Mouse (Mus musculus) intestine, embryonic 15.5 days (tissue): ENCODE results near the gene Cxcr6. TPM values are rescaled to one million over a fixed set of nuclear protein-coding genes. Genes with fewer than 3 reads are reported as not detected.

Source experiments
- ATAC-seq: fragments of 200-750 bp; cut with Nextera tagmentation; 2 replicates; pipeline ENCODE4 v1.8.0; 2017; ENCODE audit warnings: moderate TSS enrichment, moderate library complexity
- H3K27ac ChIP-seq: fragments of 300-500 bp; sonication (generic); 2 replicates; pipeline ENCODE4 v1.5.1; 2015; ENCODE audit warnings: mild to moderate bottlenecking, inconsistent platforms
- H3K27me3 ChIP-seq: fragments of 300-500 bp; sonication (generic); replicated peaks from 2 replicates; pipeline ENCODE4 v1.6.1; 2015; ENCODE audit warnings: inconsistent platforms
- H3K36me3 ChIP-seq: fragments of 300-500 bp; sonication (generic); 2 replicates; pipeline ENCODE4 v1.6.1; 2015; ENCODE audit warnings: inconsistent platforms
- H3K4me1 ChIP-seq: fragments of 300-500 bp; sonication (generic); replicated peaks from 2 replicates; pipeline ENCODE4 v1.6.1; 2015; ENCODE audit warnings: inconsistent platforms
- H3K4me2 ChIP-seq: fragments of 300-500 bp; sonication (generic); replicated peaks from 2 replicates; pipeline ENCODE4 v1.6.1; 2015; ENCODE audit warnings: mild to moderate bottlenecking, inconsistent platforms
- H3K4me3 ChIP-seq: fragments of 300-500 bp; sonication (generic); replicated peaks from 2 replicates; pipeline ENCODE4 v1.5.1; 2015; ENCODE audit warnings: inconsistent platforms
- H3K9ac ChIP-seq: fragments of 300-500 bp; sonication (generic); 2 replicates; pipeline ENCODE4 v1.6.1; 2015; ENCODE audit warnings: inconsistent platforms
- H3K9me3 ChIP-seq: fragments of 300-500 bp; sonication (generic); 2 replicates; pipeline ENCODE4 v1.6.1; 2016; ENCODE audit warnings: inconsistent platforms
- WGBS: fragments of 180-500 bp; shearing (Covaris S2); methylation state at CpG from one replicate; pipeline ENCODE4 v1.1.7; 2015; 5-methylcytosine and 5-hydroxymethylcytosine counted together
- polyA plus RNA-seq: library from polyadenylated mRNA; unstranded; fragments of >200 nt; fragmentation: Nextera tagmentation; extraction: Ambion mirVana; gene quantifications from 2 replicates; pipeline ENCODE4 v1.2.1, GENCODE M21; 2015

Gene Cxcr6
- polyA plus RNA-seq, 1 experiment from 2014 or later = 1.3 TPM

DNA sequence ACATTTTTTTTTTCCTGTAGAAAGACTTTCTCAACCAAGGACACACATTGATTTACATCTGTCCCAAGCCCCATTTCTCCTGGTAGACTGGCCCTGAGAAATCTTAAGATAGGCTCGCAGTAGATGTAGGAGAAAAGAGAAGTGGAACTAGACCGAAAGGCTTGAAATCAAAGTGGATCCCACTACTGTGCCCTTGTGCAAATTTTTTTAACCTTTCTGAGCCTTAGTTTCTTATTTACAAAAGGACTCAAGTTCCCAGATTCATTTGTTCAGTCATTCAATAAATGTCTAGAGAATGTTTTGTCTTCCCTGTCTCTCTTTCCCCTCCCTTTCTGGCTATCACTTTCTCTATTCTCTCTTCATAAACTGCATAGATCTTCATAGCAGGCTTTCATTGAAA, 50.6 kb downstream of the Cxcr6 start:
- H3K27me3 ChIP-seq = no peaks in the 10 kb centered on the region
- H3K36me3 ChIP-seq = no peaks in the 10 kb centered on the region
- ATAC-seq = no peak
- no peak overlapping the region for H3K9ac ChIP-seq
- H3K27ac ChIP-seq = no peak overlapping the region
- WGBS = 82% methylated on average over 2 of the region's 2 CpGs
- 0 out of 2 replicates have a peak, but pooled peaks cover 2% of the 10 kb centered on the region for H3K4me1 ChIP-seq
- no peaks in the 10 kb centered on the region for H3K9me3 ChIP-seq
- H3K4me3 ChIP-seq = no peak overlapping the region
- H3K4me2 ChIP-seq = no peak overlapping the region

Other genes starting within 250 kb of the Cxcr6 start
- gene Slc6a20b, start 173.9 kb upstream of the Cxcr6 start, polyA plus RNA-seq = 0.45 and 0.59 TPM in 2 replicates
- gene Ccr9, start 128.0 kb upstream of the Cxcr6 start, polyA plus RNA-seq = 0.54 and 0.75 TPM in 2 replicates
- 16.8 and 19.8 TPM in 2 replicates for gene Slc6a20a, start 127.6 kb upstream of the Cxcr6 start, polyA plus RNA-seq
- gene Lztfl1, start 88.8 kb upstream of the Cxcr6 start, polyA plus RNA-seq = 41.1 and 47.1 TPM in 2 replicates
- gene Fyco1, start 45.4 kb downstream of the Cxcr6 start, polyA plus RNA-seq = 11.2 and 12.0 TPM in 2 replicates
- not detected in 2 replicates for gene Xcr1, start 55.6 kb downstream of the Cxcr6 start, polyA plus RNA-seq
- 3.3 and 3.7 TPM in 2 replicates for gene Ccr1, start 162.2 kb downstream of the Cxcr6 start, polyA plus RNA-seq
- gene Ccr1l1, start 171.9 kb downstream of the Cxcr6 start, polyA plus RNA-seq = 0.24 TPM in 1 of 2 replicates, not detected in the other
- 0.10 TPM in 1 of 2 replicates, not detected in the other for gene Ccr3, start 215.5 kb downstream of the Cxcr6 start, polyA plus RNA-seq